Mouse (Mus musculus) MEL (cell line): ENCODE measurements at regions not wholly inside any gene's neighbourhood (a gene's known extent, or its start where the extent isn't known, plus 50 kb on each side); places are given as distances from the start of the nearest gene placed in this dataset.

Experiments
- DNase-seq: peaks from one replicate; pipeline ENCODE4 v3.0.0; 2011; ENCODE audit warnings: low read depth, low spot score
- H3K27ac ChIP-seq: 2 replicates; pipeline ENCODE4 v1.5.1; 2012; ENCODE audit warnings: low read depth, mild to moderate bottlenecking, control low read depth, low read length, moderate library complexity; ENCODE audit not compliant: control insufficient read depth
- H3K27me3 ChIP-seq, 2 experiments: fragments of 150-350 bp in 1 of 2; sonication (generic) in 1 of 2; 2 replicates each; pipeline ENCODE4 v1.6.1; 2012; ENCODE audit warnings: low read length in 2 of 2, mild to moderate bottlenecking in 2 of 2, improper control_type of control experiment in 1 of 2, moderate library complexity in 1 of 2; ENCODE audit not compliant: insufficient read depth in 2 of 2, control insufficient read depth in 1 of 2
- H3K36me3 ChIP-seq, 2 experiments: 2 replicates each; pipeline ENCODE4 v1.6.1; 2012 to 2014; ENCODE audit warnings: low read length in 2 of 2, improper control_type of control experiment in 1 of 2, inconsistent platforms in 1 of 2, mild to moderate bottlenecking in 1 of 2; ENCODE audit not compliant: insufficient read depth in 2 of 2, control insufficient read depth in 1 of 2
- H3K4me1 ChIP-seq, 2 experiments: fragments of 150-350 bp in 1 of 2; sonication (generic) in 1 of 2; 2 replicates each; pipeline ENCODE4 v1.6.1; 2012; ENCODE audit warnings: low read length in 2 of 2, improper control_type of control experiment in 1 of 2, mild to moderate bottlenecking in 1 of 2; ENCODE audit not compliant: insufficient read depth in 2 of 2, control insufficient read depth in 1 of 2
- H3K4me3 ChIP-seq, 2 experiments: fragments of 150-350 bp in 1 of 2; sonication (generic) in 1 of 2; 2 replicates each; pipeline ENCODE4 v1.5.1; 2012; ENCODE audit warnings: low read depth in 2 of 2, low read length in 2 of 2, mild to moderate bottlenecking in 2 of 2, moderate library complexity in 2 of 2, control low read depth in 1 of 2, improper control_type of control experiment in 1 of 2; ENCODE audit not compliant: control insufficient read depth in 1 of 2, insufficient read depth in 1 of 2
- H3K79me2 ChIP-seq: 2 replicates; pipeline ENCODE4 v1.6.1; 2012; ENCODE audit warnings: mild to moderate bottlenecking, low read length, moderate library complexity; ENCODE audit not compliant: control insufficient read depth, poor library complexity, insufficient read depth
- H3K9ac ChIP-seq: 2 replicates; pipeline ENCODE4 v1.6.1; 2012; ENCODE audit warnings: low read depth, mild to moderate bottlenecking, control low read depth, low read length, moderate library complexity; ENCODE audit not compliant: control insufficient read depth, poor library complexity, severe bottlenecking
- H3K9me3 ChIP-seq: fragments of 150-350 bp; sonication (generic); replicated peaks from 2 replicates; pipeline ENCODE4 v1.6.1; 2012; ENCODE audit warnings: mild to moderate bottlenecking, low read length, improper control_type of control experiment, moderate library complexity; ENCODE audit not compliant: insufficient read depth
- BHLHE40 ChIP-seq: IDR thresholded peaks from 2 replicates; pipeline ENCODE4 v1.6.1; 2012; ENCODE audit warnings: low read depth, mild to moderate bottlenecking, inconsistent platforms, low read length, improper control_type of control experiment, borderline replicate concordance
- CHD1 ChIP-seq: IDR thresholded peaks from 2 replicates; pipeline ENCODE4 v1.6.1; 2012; ENCODE audit warnings: low read depth, mild to moderate bottlenecking, inconsistent platforms, low read length, improper control_type of control experiment
- CHD2 ChIP-seq: IDR thresholded peaks from 2 replicates; pipeline ENCODE4 v1.6.1; 2011; ENCODE audit warnings: low read length, improper control_type of control experiment
- E2F4 ChIP-seq: IDR thresholded peaks from 2 replicates; pipeline ENCODE4 v1.6.1; 2011; ENCODE audit warnings: low read depth, low read length, improper control_type of control experiment, borderline replicate concordance
- ETS1 ChIP-seq: IDR thresholded peaks from 2 replicates; pipeline ENCODE4 v1.6.1; 2012; ENCODE audit warnings: low read depth, mild to moderate bottlenecking, inconsistent platforms, low read length, improper control_type of control experiment, moderate library complexity
- GATA1 ChIP-seq: IDR thresholded peaks from 2 replicates; pipeline ENCODE4 v1.6.1; 2011; ENCODE audit warnings: low read depth, low read length, improper control_type of control experiment
- HCFC1 ChIP-seq: IDR thresholded peaks from 2 replicates; pipeline ENCODE4 v1.6.1; 2012; ENCODE audit warnings: low read depth, mild to moderate bottlenecking, inconsistent platforms, low read length, improper control_type of control experiment, moderate library complexity
- MAX ChIP-seq: IDR thresholded peaks from 2 replicates; pipeline ENCODE4 v1.6.1; 2011; ENCODE audit warnings: low read length, improper control_type of control experiment
- MAZ ChIP-seq: IDR thresholded peaks from 2 replicates; pipeline ENCODE4 v1.6.1; 2012; ENCODE audit warnings: low read depth, mild to moderate bottlenecking, inconsistent platforms, low read length, improper control_type of control experiment
- MYB ChIP-seq: IDR thresholded peaks from 2 replicates; pipeline ENCODE4 v1.6.1; 2011; ENCODE audit warnings: mild to moderate bottlenecking, low read depth, low read length, improper control_type of control experiment
- MYC ChIP-seq: IDR thresholded peaks from 2 replicates; pipeline ENCODE4 v1.6.1; 2011; ENCODE audit warnings: low read depth, mild to moderate bottlenecking, low read length, improper control_type of control experiment, moderate library complexity
- NRF1 ChIP-seq: IDR thresholded peaks from 2 replicates; pipeline ENCODE4 v1.6.1; 2014; ENCODE audit warnings: low read depth, mild to moderate bottlenecking, inconsistent platforms, low read length, improper control_type of control experiment, moderate library complexity; ENCODE audit not compliant: poor library complexity, insufficient read depth, severe bottlenecking
- POLR2AphosphoS2 ChIP-seq: IDR thresholded peaks from 2 replicates; pipeline ENCODE4 v1.6.1; 2011; ENCODE audit warnings: low read length, improper control_type of control experiment
- RAD21 ChIP-seq: IDR thresholded peaks from 2 replicates; pipeline ENCODE4 v1.6.1; 2011; ENCODE audit warnings: mild to moderate bottlenecking, low read depth, low read length, improper control_type of control experiment
- SIN3A ChIP-seq: IDR thresholded peaks from 2 replicates; pipeline ENCODE4 v1.6.1; 2012; ENCODE audit warnings: low read length, improper control_type of control experiment, inconsistent platforms
- SMC3 ChIP-seq: IDR thresholded peaks from 2 replicates; pipeline ENCODE4 v1.6.1; 2011; ENCODE audit warnings: low read depth, low read length, improper control_type of control experiment
- TBP ChIP-seq: IDR thresholded peaks from 2 replicates; pipeline ENCODE4 v1.8.0; 2011; ENCODE audit warnings: low read depth, low read length, improper control_type of control experiment
- UBTF ChIP-seq: IDR thresholded peaks from 2 replicates; pipeline ENCODE4 v1.6.1; 2012; ENCODE audit warnings: low read depth, mild to moderate bottlenecking, inconsistent platforms, low read length, improper control_type of control experiment, moderate library complexity, borderline replicate concordance; ENCODE audit not compliant: insufficient read depth
- USF2 ChIP-seq, 2 experiments: IDR thresholded peaks; 2 replicates each; pipeline ENCODE4 v1.6.1; 2011 to 2012; ENCODE audit warnings: improper control_type of control experiment in 2 of 2, low read length in 2 of 2, borderline replicate concordance in 1 of 2, inconsistent platforms in 1 of 2, low read depth in 1 of 2, mild to moderate bottlenecking in 1 of 2; ENCODE audit not compliant: insufficient read depth in 1 of 2
- ZC3H11A ChIP-seq: IDR thresholded peaks from 2 replicates; pipeline ENCODE4 v1.6.1; 2012; ENCODE audit warnings: low read depth, mild to moderate bottlenecking, inconsistent platforms, low read length, improper control_type of control experiment
- ZMIZ1 ChIP-seq: IDR thresholded peaks from 2 replicates; pipeline ENCODE4 v1.6.1; 2012; ENCODE audit warnings: low read depth, mild to moderate bottlenecking, inconsistent platforms, low read length, improper control_type of control experiment, moderate library complexity
- ZNF384 ChIP-seq: IDR thresholded peaks from 2 replicates; pipeline ENCODE4 v1.6.1; 2012; ENCODE audit warnings: low read depth, mild to moderate bottlenecking, inconsistent platforms, low read length, improper control_type of control experiment

DNA sequence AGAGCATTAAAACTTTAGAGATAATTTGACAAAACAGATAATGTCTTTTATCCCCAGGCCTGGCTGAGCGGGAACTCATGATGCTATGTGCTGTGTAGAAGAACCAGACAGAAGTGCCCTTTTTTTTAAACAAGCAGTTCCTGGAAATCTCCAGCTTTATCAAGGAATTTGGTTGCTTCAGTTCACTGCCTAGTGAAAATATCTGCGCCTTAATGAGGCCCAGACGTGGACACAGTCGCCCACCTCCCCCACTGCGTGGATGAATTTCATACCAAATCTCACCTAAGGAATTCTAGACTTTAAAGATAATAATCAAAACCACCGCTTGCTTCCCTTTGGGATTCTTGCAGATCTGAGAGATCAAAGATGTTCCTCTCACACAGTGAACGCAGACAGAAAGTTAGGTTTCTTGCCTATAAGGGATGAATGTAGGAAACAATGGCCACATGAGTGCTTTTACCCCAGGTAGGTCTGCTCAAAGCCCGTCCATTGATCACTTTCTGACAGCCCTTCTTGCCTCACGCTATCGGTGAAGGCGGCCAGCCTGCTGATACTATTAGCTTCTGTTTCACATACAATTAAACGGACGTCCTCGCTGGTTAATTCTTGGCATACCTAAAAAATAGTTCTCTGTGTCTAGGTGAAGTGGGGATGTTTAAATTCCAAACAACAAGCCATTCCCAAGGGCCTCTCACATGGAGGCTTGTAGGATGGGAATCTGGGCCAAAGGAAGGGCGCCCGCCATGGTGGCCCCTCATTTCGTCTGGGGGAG is 159.6 kb downstream of the 1500009L16Rik start:
- Histone ChIP-seq H3K27ac (no peak overlapping the region), H3K4me3 (no peak overlapping the region), H3K9me3 (no peaks in the 10 kb centered on the region), H3K79me2 (no peaks in the 10 kb centered on the region), H3K36me3 (no peaks in the 10 kb centered on the region), H3K9ac (no peak overlapping the region), H3K4me1 (no peaks in the 10 kb centered on the region), H3K27me3 (no peaks in the 10 kb centered on the region; a peak in 1 of 4 replicates)
- DNase-seq, result no peak
- TF ChIP-seq SIN3A (no peak), UBTF (no peak), GATA1 (no peak), NRF1 (no peak), MYC (no peak), ZMIZ1 (no peak), CHD2 (no peak), ZC3H11A (no peak), TBP (no peak), ZNF384 (no peak), MAZ (no peak), HCFC1 (no peak), ETS1 (no peak), BHLHE40 (no peak), POLR2AphosphoS2 (no peak), RAD21 (no peak), MYB (no peak), CHD1 (no peak)

DNA sequence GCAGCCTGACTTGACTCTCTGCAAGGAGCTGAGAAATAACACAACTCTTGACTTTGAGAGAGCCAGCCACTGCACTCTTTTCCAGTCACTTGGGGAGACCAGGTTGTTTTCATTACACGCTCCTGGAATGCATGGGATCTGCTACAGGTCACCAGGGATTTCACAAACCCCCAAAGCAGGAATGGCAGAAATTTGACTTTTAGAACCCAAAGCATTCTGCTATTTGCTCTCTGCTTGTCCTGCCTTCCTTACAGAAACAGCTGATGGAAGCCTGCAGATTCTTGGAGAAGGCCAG is 160.2 kb downstream of the 1500009L16Rik start:
- no peaks in the 10 kb centered on the region for H3K4me1 ChIP-seq
- H3K79me2 ChIP-seq, result no peaks in the 10 kb centered on the region
- no peak for DNase-seq
- H3K9me3 ChIP-seq, result no peaks in the 10 kb centered on the region
- H3K27ac ChIP-seq, result no peak overlapping the region
- H3K36me3 ChIP-seq, result no peaks in the 10 kb centered on the region
- H3K9ac ChIP-seq, result no peak overlapping the region
- H3K27me3 ChIP-seq, result no peaks in the 10 kb centered on the region; a peak in 1 of 4 replicates
- TF ChIP-seq MYB, result no peak
- TF ChIP-seq GATA1, result no peak
- no peak for TF ChIP-seq E2F4
- TF ChIP-seq MAX, result no peak
- TF ChIP-seq USF2 (IDR thresholded peaks at IDR 0.05; ENCODE audit: borderline replicate concordance in 1 of 2, insufficient read depth in 1 of 2, low read depth in 1 of 2, low read length in 2 of 2), result no peak
- TF ChIP-seq SMC3, result no peak
- H3K4me3 ChIP-seq, result no peak overlapping the region
